8 mouse cellular contexts compared by ENCODE assay signal in genomic region chr1:171032691-171033090, GRCm38 (mm10). TPM values are rescaled to one million over a fixed set of nuclear protein-coding genes. Genes with fewer than 3 reads are reported as not detected.
DNase-seq lines count a peak whose midpoint lies in the region; ATAC-seq and TF ChIP-seq lines count a peak whose summit lies in the region.

No protein-coding gene starts in this region.

- WGBS in kidney, embryonic 14.5 days: 4% methylated on average over 10 of the region's 10 CpGs
- 8% methylated on average over 10 of the region's 10 CpGs for WGBS in liver, embryonic 13.5 days (ENCODE audit: insufficient replicate concordance)

- peak overlapping the region; percentile 91 for H3K4me2 ChIP-seq in kidney, embryonic 14.5 days (replicated peaks; ENCODE audit: low read depth, low read length)
- peak overlapping the region; percentile 93 for H3K4me2 ChIP-seq in liver, embryonic 13.5 days

- H3K36me3 ChIP-seq in kidney, embryonic 14.5 days (ENCODE audit: control insufficient read depth, insufficient read depth, low read length): no peaks in the 10 kb centered on the region
- no peaks in the 10 kb centered on the region for H3K36me3 ChIP-seq in liver, embryonic 13.5 days

- peak overlapping the region; percentile 50; the same call in 1 of the 2 replicates for H3K9ac ChIP-seq in kidney, embryonic 14.5 days (ENCODE audit: low read depth, low read length)
- H3K9ac ChIP-seq in liver, embryonic 13.5 days: peak overlapping the region; percentile 68

- no peaks in the 10 kb centered on the region for H3K4me1 ChIP-seq in kidney, embryonic 14.5 days (ENCODE audit: control insufficient read depth, insufficient read depth, low read length)
- no peaks in the 10 kb centered on the region; the same call in 1 of the 2 replicates for H3K4me1 ChIP-seq in embryonic fibroblast, embryonic 13.5 days (ENCODE audit: control insufficient read depth, insufficient read depth, low read length)
- peaks cover 62% of the 10 kb centered on the region for H3K4me1 ChIP-seq in liver, embryonic 13.5 days (replicated peaks)

- no peak for DNase-seq in kidney, postnatal 25 days
- peak; percentile 56 for DNase-seq in NIH3T3 (ENCODE audit: low read depth)
- DNase-seq in liver, embryonic 13.5 days: no peak
- no peak for DNase-seq in urinary bladder, postnatal 36 days (ENCODE audit: low spot score in 2 of 2)
- no peak for DNase-seq in lung, postnatal 4 days
- no peak for DNase-seq in kidney, adult 11 months

- no peaks in the 10 kb centered on the region for H3K9me3 ChIP-seq in kidney, embryonic 14.5 days (ENCODE audit: control insufficient read depth, low read length)
- no peaks in the 10 kb centered on the region for H3K9me3 ChIP-seq in liver, embryonic 13.5 days (replicated peaks)

- peaks cover 33% of the 10 kb centered on the region for H3K27me3 ChIP-seq in kidney, embryonic 14.5 days (ENCODE audit: control insufficient read depth, insufficient read depth, low read length)
- H3K27me3 ChIP-seq in liver, embryonic 13.5 days: peaks cover 16% of the 10 kb centered on the region; the same call in 1 of the 2 replicates

- no peak overlapping the region for H3K27ac ChIP-seq in kidney, embryonic 14.5 days (ENCODE audit: low read depth, low read length)
- H3K27ac ChIP-seq in embryonic fibroblast, embryonic 13.5 days (ENCODE audit: insufficient read depth, low read length): no peak overlapping the region
- no peak overlapping the region; the same call in 1 of the 2 replicates for H3K27ac ChIP-seq in liver, embryonic 13.5 days

- TF ChIP-seq CTCF in embryonic fibroblast, embryonic 13.5 days (IDR thresholded peaks at IDR 0.05; ENCODE audit: borderline replicate concordance, insufficient read depth, low read length): no peak

- no peak for TF ChIP-seq POLR2A in embryonic fibroblast, embryonic 13.5 days (IDR thresholded peaks at IDR 0.05; ENCODE audit: low read depth, low read length)

- no peak for ATAC-seq in kidney, embryonic 14.5 days (ENCODE audit: low FRiP score, low TSS enrichment)
- ATAC-seq in liver, embryonic 13.5 days (ENCODE audit: low read depth): 0 out of 2 replicates have a peak, but pooled peaks have one; percentile 19

- peak overlapping the region; percentile 69 for H3K4me3 ChIP-seq in kidney, embryonic 14.5 days (ENCODE audit: low read length)
- peak overlapping the region; percentile 81 for H3K4me3 ChIP-seq in embryonic fibroblast, embryonic 13.5 days (ENCODE audit: insufficient read depth, low read length)
- H3K4me3 ChIP-seq in liver, embryonic 13.5 days (replicated peaks): peak overlapping the region; percentile 68

RNA-seq across cellular contexts. Expression of gene Fcgr4, which starts 14.0 kb away (rescaled TPM):
- polyA plus RNA-seq in kidney, embryonic 14.5 days (2014; fragmentation: Nextera tagmentation; extraction: Ambion mirVana): 0.97 and 1.0 TPM in 2 replicates
- not detected in 2 replicates for polyA plus RNA-seq in embryonic fibroblast, embryonic 13.5 days (2011; ENCODE audit: insufficient read length, low read depth, missing spikeins)
- polyA plus RNA-seq in liver, embryonic 13.5 days (2015; fragmentation: Nextera tagmentation; extraction: Ambion mirVana): 2.0 and 2.4 TPM in 2 replicates

RNA-seq across cellular contexts. Expression of gene Fcgr3, which starts 32.0 kb away (rescaled TPM):
- 7.0 and 7.9 TPM in 2 replicates for polyA plus RNA-seq in kidney, embryonic 14.5 days (2014; fragmentation: Nextera tagmentation; extraction: Ambion mirVana)
- polyA plus RNA-seq in embryonic fibroblast, embryonic 13.5 days (2011; ENCODE audit: insufficient read length, low read depth, missing spikeins): 3.9 TPM in 1 of 2 replicates, not detected in the other
- 17.9 and 23.1 TPM in 2 replicates for polyA plus RNA-seq in liver, embryonic 13.5 days (2015; fragmentation: Nextera tagmentation; extraction: Ambion mirVana)

RNA-seq across cellular contexts. Expression of gene Fcgr2b, which starts 56.3 kb away (rescaled TPM):
- polyA plus RNA-seq in kidney, embryonic 14.5 days (2014; fragmentation: Nextera tagmentation; extraction: Ambion mirVana): 1.3 and 1.4 TPM in 2 replicates
- 0.51 TPM in 1 of 2 replicates, not detected in the other for polyA plus RNA-seq in embryonic fibroblast, embryonic 13.5 days (2011; ENCODE audit: insufficient read length, low read depth, missing spikeins)
- polyA plus RNA-seq in liver, embryonic 13.5 days (2015; fragmentation: Nextera tagmentation; extraction: Ambion mirVana): 2.5 and 3.0 TPM in 2 replicates
